Comparison of ENCODE assay signal across 18 mouse cellular contexts in the genomic region with DNA sequence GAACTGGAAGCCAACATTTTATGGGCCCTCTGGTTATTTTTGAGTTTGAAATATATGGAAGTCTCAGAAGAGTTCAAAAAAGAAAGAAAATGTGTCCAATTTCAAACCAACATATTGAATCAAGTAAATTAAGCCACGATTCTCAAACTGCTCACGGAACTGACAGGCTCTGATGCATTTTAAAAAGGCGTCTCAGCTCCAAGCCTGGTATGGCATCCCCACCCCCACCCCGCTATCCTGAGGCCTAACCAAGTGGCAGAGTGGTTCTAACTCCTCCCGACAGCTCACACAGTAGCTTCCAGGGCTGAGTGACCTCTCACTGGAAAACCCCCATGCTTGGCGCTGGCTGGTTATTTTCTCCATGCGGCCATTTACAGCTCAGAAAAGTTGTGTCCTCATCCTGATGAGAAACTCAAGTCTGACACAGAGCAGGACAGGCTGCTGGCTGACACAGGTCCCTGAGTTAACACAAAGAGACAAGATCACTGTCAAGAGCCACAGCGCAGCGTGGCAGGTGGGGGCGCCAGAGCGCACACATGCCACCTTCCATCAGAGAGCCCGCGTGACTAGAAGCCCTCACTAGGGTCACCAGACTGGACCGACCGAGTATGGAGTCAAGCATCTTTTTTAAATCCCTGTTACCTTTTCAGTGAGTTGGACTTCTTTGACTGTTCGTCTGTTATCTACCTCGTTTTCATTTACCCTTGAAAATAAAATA. TPM values are rescaled to one million over a fixed set of nuclear protein-coding genes. Genes with fewer than 3 reads are reported as not detected.
DNase-seq lines count a peak whose midpoint lies in the region; ATAC-seq lines count a peak whose summit lies in the region.
"Had no signal": no experiment of that assay in that cellular context is flagged by ENCODE, and none has a peak within 500 bp of the region (broad histone marks: within the 10 kb centered on the region; RNA-seq: fewer than 3 reads in every experiment).

No protein-coding gene starts in this region.

- H3K4me2 ChIP-seq in hindbrain, embryonic 16.5 days (ENCODE audit: low read length), result no peak overlapping the region
- no peak overlapping the region for H3K4me2 ChIP-seq in neural tube, embryonic 11.5 days (ENCODE audit: low read depth)
- H3K4me2 ChIP-seq in neural tube, embryonic 15.5 days, result no peak overlapping the region
- H3K4me2 ChIP-seq: liver, embryonic 15.5 days; midbrain, embryonic 15.5 days; neural tube, embryonic 12.5 days had no signal

- H3K27ac ChIP-seq in hindbrain, embryonic 10.5 days, result no peak overlapping the region; the same call in 1 of the 2 replicates
- no peak overlapping the region for H3K27ac ChIP-seq in hindbrain, embryonic 16.5 days (ENCODE audit: low read depth, low read length)
- no peak overlapping the region for H3K27ac ChIP-seq in neural tube, embryonic 11.5 days (ENCODE audit: low read depth, low read length)
- no peak overlapping the region for H3K27ac ChIP-seq in neural tube, embryonic 15.5 days (replicated peaks)
- H3K27ac ChIP-seq: embryonic facial prominence, embryonic 10.5 days; limb, embryonic 10.5 days; liver, embryonic 15.5 days; midbrain, embryonic 15.5 days; neural tube, embryonic 12.5 days had no signal

- DNase-seq in cerebellum, postnatal 10 days, result peak; percentile 54 to 55
- no peak for DNase-seq in cerebellum, adult 9-11 months
- peak; percentile 15 for DNase-seq in hindbrain, embryonic 10.5 days (ENCODE audit: low spot score)
- peak; percentile 35 for DNase-seq in neural tube, embryonic 11.5 days (ENCODE audit: low spot score)
- peak; percentile 54 for DNase-seq in retina, embryonic 14.5 days (ENCODE audit: low spot score)
- DNase-seq: B cell, adult 2 months; heart, adult 18-20 months; heart, postnatal 14 days; lung, postnatal 36 days had no signal

- H3K9ac ChIP-seq in hindbrain, embryonic 16.5 days (ENCODE audit: low read depth, low read length), result no peak overlapping the region
- no peak overlapping the region for H3K9ac ChIP-seq in neural tube, embryonic 11.5 days (ENCODE audit: low read length)
- no peak overlapping the region for H3K9ac ChIP-seq in neural tube, embryonic 15.5 days (replicated peaks)
- H3K9ac ChIP-seq: liver, embryonic 15.5 days; midbrain, embryonic 15.5 days; neural tube, embryonic 12.5 days had no signal

- H3K27me3 ChIP-seq in hindbrain, embryonic 10.5 days (ENCODE audit: insufficient read depth, poor library complexity, severe bottlenecking), result no peaks in the 10 kb centered on the region
- H3K27me3 ChIP-seq in hindbrain, embryonic 16.5 days (replicated peaks; ENCODE audit: control insufficient read depth, insufficient read depth, low read length), result no peaks in the 10 kb centered on the region; the same call in 1 of the 2 replicates
- no peaks in the 10 kb centered on the region for H3K27me3 ChIP-seq in neural tube, embryonic 11.5 days (ENCODE audit: control insufficient read depth, insufficient read depth, low read length)
- no peaks in the 10 kb centered on the region for H3K27me3 ChIP-seq in neural tube, embryonic 15.5 days (replicated peaks)
- H3K27me3 ChIP-seq: liver, embryonic 15.5 days; midbrain, embryonic 15.5 days; neural tube, embryonic 12.5 days had no signal

- no peak overlapping the region for H3K4me3 ChIP-seq in hindbrain, embryonic 10.5 days
- H3K4me3 ChIP-seq in hindbrain, embryonic 16.5 days (ENCODE audit: low read length), result no peak overlapping the region
- no peak overlapping the region for H3K4me3 ChIP-seq in neural tube, embryonic 11.5 days (ENCODE audit: low read depth, low read length)
- no peak overlapping the region for H3K4me3 ChIP-seq in neural tube, embryonic 15.5 days (replicated peaks)
- H3K4me3 ChIP-seq: embryonic facial prominence, embryonic 10.5 days; limb, embryonic 10.5 days; liver, embryonic 15.5 days; midbrain, embryonic 15.5 days; neural tube, embryonic 12.5 days had no signal

- WGBS in hindbrain, embryonic 10.5 days, result 57% methylated on average over 17 of the region's 17 CpGs
- WGBS in hindbrain, embryonic 16.5 days, result 58% methylated on average over 17 of the region's 17 CpGs
- WGBS in neural tube, embryonic 11.5 days, result 61% methylated on average over 17 of the region's 17 CpGs
- WGBS in neural tube, embryonic 15.5 days, result 62% methylated on average over 17 of the region's 17 CpGs

- ATAC-seq in hindbrain, embryonic 16.5 days, result no peak
- ATAC-seq in neural tube, embryonic 11.5 days (ENCODE audit: insufficient read depth, low FRiP score, low TSS enrichment), result no peak
- ATAC-seq in neural tube, embryonic 15.5 days (ENCODE audit: low FRiP score), result no peak
- ATAC-seq in erythroblast, adult 5-6 weeks (replicated peaks; ENCODE audit: low FRiP score, poor library complexity, severe bottlenecking), result no peak
- ATAC-seq: midbrain, embryonic 15.5 days had no signal

- no peaks in the 10 kb centered on the region for H3K36me3 ChIP-seq in hindbrain, embryonic 10.5 days
- no peaks in the 10 kb centered on the region for H3K36me3 ChIP-seq in hindbrain, embryonic 16.5 days (ENCODE audit: control insufficient read depth, insufficient read depth, low read length)
- no peaks in the 10 kb centered on the region for H3K36me3 ChIP-seq in neural tube, embryonic 11.5 days (ENCODE audit: control insufficient read depth, insufficient read depth, low read length)
- no peaks in the 10 kb centered on the region for H3K36me3 ChIP-seq in neural tube, embryonic 15.5 days
- H3K36me3 ChIP-seq: embryonic facial prominence, embryonic 10.5 days; limb, embryonic 10.5 days; liver, embryonic 15.5 days; midbrain, embryonic 15.5 days; neural tube, embryonic 12.5 days had no signal

- H3K4me1 ChIP-seq in hindbrain, embryonic 10.5 days (replicated peaks), result peaks cover 18% of the 10 kb centered on the region
- no peaks in the 10 kb centered on the region for H3K4me1 ChIP-seq in hindbrain, embryonic 16.5 days (ENCODE audit: control insufficient read depth, insufficient read depth, low read depth, low read length)
- no peaks in the 10 kb centered on the region for H3K4me1 ChIP-seq in neural tube, embryonic 11.5 days (ENCODE audit: control insufficient read depth, insufficient read depth, low read length)
- H3K4me1 ChIP-seq in neural tube, embryonic 15.5 days, result 0 out of 2 replicates have a peak, but pooled peaks cover under 1% of the 10 kb centered on the region
- H3K4me1 ChIP-seq: limb, embryonic 10.5 days; liver, embryonic 15.5 days; midbrain, embryonic 15.5 days; neural tube, embryonic 12.5 days had no signal

- no peaks in the 10 kb centered on the region for H3K9me3 ChIP-seq in hindbrain, embryonic 10.5 days
- no peaks in the 10 kb centered on the region for H3K9me3 ChIP-seq in hindbrain, embryonic 16.5 days (ENCODE audit: control insufficient read depth, low read length)
- no peaks in the 10 kb centered on the region for H3K9me3 ChIP-seq in neural tube, embryonic 11.5 days (ENCODE audit: control insufficient read depth, low read length)
- no peaks in the 10 kb centered on the region for H3K9me3 ChIP-seq in neural tube, embryonic 15.5 days (replicated peaks)
- H3K9me3 ChIP-seq: embryonic facial prominence, embryonic 10.5 days; limb, embryonic 10.5 days; liver, embryonic 15.5 days; midbrain, embryonic 15.5 days; neural tube, embryonic 12.5 days had no signal

RNA-seq across cellular contexts. Expression of gene Efcab6, which starts 55.7 kb away (rescaled TPM):
- 0.22 and 0.32 TPM in 2 replicates for polyA plus RNA-seq in hindbrain, embryonic 10.5 days (2016; fragmentation: Nextera tagmentation; extraction: Ambion mirVana)
- 0.65 and 0.72 TPM in 2 replicates for polyA plus RNA-seq in hindbrain, embryonic 16.5 days (2015; fragmentation: Nextera tagmentation; extraction: Ambion mirVana)
- polyA plus RNA-seq in neural tube, embryonic 11.5 days (2014; fragmentation: Nextera tagmentation; extraction: Ambion mirVana), result 0.35 and 0.41 TPM in 2 replicates
- 0.82 TPM in 2 replicates for polyA plus RNA-seq in neural tube, embryonic 15.5 days (2015; fragmentation: Nextera tagmentation; extraction: Ambion mirVana)
- not detected in 2 replicates for total RNA-seq in erythroblast, adult 5-6 weeks (2015; ENCODE audit: low replicate concordance)
- not detected in 2 replicates for total RNA-seq in erythroblast, adult 5-6 weeks (2017; ENCODE audit: low replicate concordance)
- total RNA-seq: adrenal gland, adult 18-20 months; heart, postnatal 14 days had no signal
- polyA plus RNA-seq: limb, embryonic 10.5 days; liver, embryonic 15.5 days had no signal
